Mouse (Mus musculus) neural tube, embryonic 14.5 days (tissue): ENCODE measurements around the gene Scamp2. TPM values are rescaled to one million over a fixed set of nuclear protein-coding genes. Genes with fewer than 3 reads are reported as not detected.

Source experiments
- ATAC-seq: fragments of 200-750 bp; cut with Nextera tagmentation; 2 replicates; pipeline ENCODE4 v1.8.0; 2017; ENCODE audit warnings: low read depth, mild to moderate bottlenecking, moderate TSS enrichment, moderate library complexity
- H3K27ac ChIP-seq: fragments of 300-500 bp; sonication (generic); 2 replicates; pipeline ENCODE4 v1.5.1; 2014; ENCODE audit warnings: low read depth, mild to moderate bottlenecking, control low read depth, low read length, moderate library complexity, mixed read lengths
- H3K27me3 ChIP-seq: fragments of 300-500 bp; sonication (generic); 2 replicates; pipeline ENCODE4 v1.6.1; 2014; ENCODE audit warnings: low read length; ENCODE audit not compliant: control insufficient read depth, insufficient read depth
- H3K36me3 ChIP-seq: fragments of 300-500 bp; sonication (generic); 2 replicates; pipeline ENCODE4 v1.6.1; 2014; ENCODE audit warnings: low read length, mixed read lengths; ENCODE audit not compliant: control insufficient read depth, insufficient read depth
- H3K4me1 ChIP-seq: fragments of 300-500 bp; sonication (generic); 2 replicates; pipeline ENCODE4 v1.6.1; 2014; ENCODE audit warnings: low read length; ENCODE audit not compliant: control insufficient read depth, insufficient read depth
- H3K4me2 ChIP-seq: fragments of 300-500 bp; sonication (generic); 2 replicates; pipeline ENCODE4 v1.6.1; 2014; ENCODE audit warnings: mild to moderate bottlenecking, low read depth, low read length, control low read depth
- H3K4me3 ChIP-seq: fragments of 300-500 bp; sonication (generic); 2 replicates; pipeline ENCODE4 v1.5.1; 2014; ENCODE audit warnings: low read depth, low read length, control low read depth, mixed read lengths
- H3K9ac ChIP-seq: fragments of 300-500 bp; sonication (generic); replicated peaks from 2 replicates; pipeline ENCODE4 v1.6.1; 2014; ENCODE audit warnings: low read depth, mild to moderate bottlenecking, control low read depth, low read length, mixed read lengths
- H3K9me3 ChIP-seq: fragments of 300-500 bp; sonication (generic); 2 replicates; pipeline ENCODE4 v1.6.1; 2016; ENCODE audit warnings: low read length; ENCODE audit not compliant: control insufficient read depth
- WGBS: fragments of 180-500 bp; shearing (Covaris S2); extraction: QIAGEN DNeasy Blood & Tissue Kit; methylation state at CpG from one replicate; pipeline ENCODE4 v1.1.7; 2014; 5-methylcytosine and 5-hydroxymethylcytosine counted together
- polyA plus RNA-seq: library from polyadenylated mRNA; unstranded; fragments of >200 nt; fragmentation: Nextera tagmentation; extraction: Ambion mirVana; gene quantifications from 2 replicates; pipeline ENCODE4 v1.2.1, GENCODE M21; 2014

Scamp2 gene
- polyA plus RNA-seq, 1 experiment from 2014 or later: 46.1 TPM

DNA sequence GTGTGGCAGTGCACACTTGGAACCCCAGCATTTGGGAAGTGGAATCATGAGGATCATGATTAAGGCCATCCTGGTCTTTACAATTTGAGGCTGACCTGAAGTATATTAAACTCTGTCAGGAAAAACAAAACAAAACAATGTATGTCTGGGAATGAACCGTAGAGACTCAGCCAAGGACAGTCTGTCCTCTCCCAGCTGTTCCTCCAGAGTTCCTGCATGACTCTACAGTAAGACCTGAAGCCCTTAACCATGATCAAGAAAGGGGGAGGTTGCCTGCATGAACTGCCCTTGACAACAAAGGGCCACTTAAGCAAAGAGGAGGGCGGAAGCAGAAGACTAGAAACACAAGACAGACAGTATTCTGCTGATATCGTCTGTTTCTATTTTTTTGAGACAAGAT, 14.8 kb downstream of the Scamp2 start:
- ATAC-seq: no peak
- H3K9ac ChIP-seq: no peak overlapping the region
- H3K9me3 ChIP-seq: no peaks in the 10 kb centered on the region
- no peaks in the 10 kb centered on the region for H3K4me1 ChIP-seq
- H3K4me3 ChIP-seq: no peak overlapping the region
- WGBS: 86% methylated on average over 3 of the region's 3 CpGs
- H3K27ac ChIP-seq: no peak overlapping the region
- peaks cover 25% of the 10 kb centered on the region for H3K36me3 ChIP-seq
- no peak overlapping the region for H3K4me2 ChIP-seq
- H3K27me3 ChIP-seq: no peaks in the 10 kb centered on the region

DNA sequence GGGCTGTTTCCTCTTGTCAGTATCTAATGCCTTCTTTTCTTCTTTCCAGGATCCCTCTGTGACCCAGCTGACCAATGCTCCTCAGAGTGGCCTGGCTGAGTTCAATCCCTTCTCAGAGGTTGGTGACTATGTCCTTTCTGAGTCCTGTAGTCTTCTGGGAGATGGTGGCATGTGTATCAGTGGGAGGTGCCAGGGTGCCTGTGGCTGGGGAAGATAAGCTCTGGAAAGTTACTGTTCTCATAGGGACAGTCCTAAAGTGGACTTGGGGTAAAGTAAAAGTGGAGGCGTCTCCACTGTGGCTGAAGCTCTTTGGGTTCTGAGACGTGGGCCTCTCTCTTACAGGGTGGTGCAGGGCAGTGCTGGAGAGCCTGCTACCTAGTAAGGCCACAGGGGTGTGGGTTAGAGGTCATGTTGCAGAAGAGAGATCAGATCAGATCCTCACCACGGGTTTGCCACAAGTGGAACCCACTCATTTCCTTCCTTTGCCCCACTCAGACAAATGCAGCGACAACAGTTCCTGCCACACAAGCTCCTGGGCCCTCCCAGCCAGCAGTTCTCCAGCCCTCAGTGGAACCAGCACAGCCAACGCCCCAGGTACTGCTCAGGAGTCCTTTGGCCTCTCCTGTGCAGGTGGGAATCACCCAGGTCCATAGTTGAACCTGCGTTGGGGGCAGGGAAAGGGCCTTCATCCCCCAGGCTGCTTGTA, 16.6 kb downstream of the Scamp2 start:
- no peak overlapping the region for H3K9ac ChIP-seq
- H3K27me3 ChIP-seq: no peaks in the 10 kb centered on the region
- WGBS: 90% methylated on average over 6 of the region's 6 CpGs
- H3K4me1 ChIP-seq: no peaks in the 10 kb centered on the region
- H3K4me2 ChIP-seq: no peak overlapping the region
- no peak overlapping the region for H3K4me3 ChIP-seq
- no peak overlapping the region for H3K27ac ChIP-seq
- H3K9me3 ChIP-seq: no peaks in the 10 kb centered on the region
- ATAC-seq: no peak
- H3K36me3 ChIP-seq: peaks cover 42% of the 10 kb centered on the region

DNA sequence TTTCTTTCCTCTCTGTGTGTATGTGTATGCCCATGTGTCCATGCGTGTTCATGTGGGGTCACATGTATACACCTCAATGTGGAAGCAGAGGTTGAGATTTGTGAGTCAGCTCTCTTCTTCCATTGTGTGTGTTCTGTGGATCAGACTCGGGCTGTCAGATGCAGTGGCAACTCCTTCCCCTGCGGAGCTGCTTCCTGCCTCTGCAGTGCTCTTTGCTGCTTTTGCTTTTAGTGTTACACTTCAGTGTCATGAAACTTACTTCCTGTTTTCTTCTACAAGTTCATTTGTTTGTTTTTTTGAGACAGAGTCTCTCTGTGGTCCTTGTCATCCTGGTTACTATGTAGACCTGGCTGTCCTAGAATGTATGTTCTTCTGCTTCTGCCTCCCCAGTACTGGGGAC, 24.2 kb downstream of the Scamp2 start:
- no peaks in the 10 kb centered on the region; the same call in 1 of the 2 replicates for H3K4me1 ChIP-seq
- no peak for ATAC-seq
- 88% methylated on average over 3 of the region's 3 CpGs for WGBS
- H3K9me3 ChIP-seq: no peaks in the 10 kb centered on the region
- H3K27me3 ChIP-seq: no peaks in the 10 kb centered on the region
- H3K9ac ChIP-seq: no peak overlapping the region
- H3K36me3 ChIP-seq: peaks cover 63% of the 10 kb centered on the region
- H3K4me3 ChIP-seq: no peak overlapping the region
- H3K4me2 ChIP-seq: no peak overlapping the region
- no peak overlapping the region for H3K27ac ChIP-seq

DNA sequence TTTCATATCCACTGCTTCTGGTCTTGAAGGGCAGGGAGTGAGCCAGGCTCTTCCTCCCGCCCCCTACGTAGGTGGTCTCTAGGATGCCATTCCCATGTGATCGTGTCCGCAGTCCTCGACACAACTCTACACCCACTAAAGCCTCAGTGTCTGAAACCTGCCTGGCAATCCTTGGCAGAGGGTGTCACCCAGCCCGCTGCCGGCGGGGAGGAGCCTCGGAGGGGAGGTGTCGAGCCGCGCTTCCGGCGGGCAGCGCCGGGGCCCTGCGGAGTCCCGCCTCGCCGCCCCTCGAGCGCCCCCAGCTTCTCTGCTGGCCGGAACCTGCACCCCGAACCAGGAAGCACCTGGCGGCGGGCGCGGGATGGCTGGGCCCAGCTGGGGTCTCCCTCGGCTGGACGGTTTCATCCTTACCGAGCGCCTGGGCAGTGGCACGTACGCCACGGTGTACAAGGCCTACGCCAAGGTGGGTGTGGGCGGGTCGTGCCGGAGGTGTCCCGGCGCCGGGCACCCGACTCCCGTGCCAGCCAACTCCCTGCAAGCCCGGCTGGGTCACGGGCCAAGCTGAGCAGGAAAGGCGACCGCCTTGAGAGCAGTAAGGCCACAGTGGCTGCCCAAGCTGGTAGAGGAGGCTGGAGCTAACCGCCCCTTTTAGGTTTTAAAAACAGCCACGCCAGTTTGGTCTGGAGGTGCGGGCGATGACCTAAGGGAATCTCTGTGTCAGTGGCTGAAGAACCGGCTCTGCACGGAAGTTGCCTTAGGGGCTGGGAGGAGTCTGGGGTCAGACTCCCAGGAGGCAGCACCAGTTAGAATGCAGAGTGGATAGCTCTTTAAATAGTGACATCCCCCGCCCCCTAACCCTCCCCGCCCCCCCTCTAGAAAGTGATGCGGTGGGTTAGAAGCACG, 28.7 kb downstream of the Scamp2 start, which contains the start of gene Ulk3:
TSS of gene Ulk3 (plus strand) at position 229 of the 903 bp plus-strand sequence.
- Histone ChIP-seq H3K9ac (peak within 1 kb of the TSS; percentile 75), H3K27me3 (no peaks in the 10 kb centered on the region), H3K4me1 (no peaks in the 10 kb centered on the region; the same call in 1 of the 2 replicates), H3K4me3 (peak within 1 kb of the TSS; percentile 76), H3K27ac (peak within 1 kb of the TSS; percentile 81), H3K9me3 (no peaks in the 10 kb centered on the region), H3K4me2 (peak within 1 kb of the TSS; percentile 92), H3K36me3 (peaks cover 30% of the 10 kb centered on the region)
- peak; percentile 87 for ATAC-seq
- under 1% methylated on average over 58 of the region's 58 CpGs for WGBS

DNA sequence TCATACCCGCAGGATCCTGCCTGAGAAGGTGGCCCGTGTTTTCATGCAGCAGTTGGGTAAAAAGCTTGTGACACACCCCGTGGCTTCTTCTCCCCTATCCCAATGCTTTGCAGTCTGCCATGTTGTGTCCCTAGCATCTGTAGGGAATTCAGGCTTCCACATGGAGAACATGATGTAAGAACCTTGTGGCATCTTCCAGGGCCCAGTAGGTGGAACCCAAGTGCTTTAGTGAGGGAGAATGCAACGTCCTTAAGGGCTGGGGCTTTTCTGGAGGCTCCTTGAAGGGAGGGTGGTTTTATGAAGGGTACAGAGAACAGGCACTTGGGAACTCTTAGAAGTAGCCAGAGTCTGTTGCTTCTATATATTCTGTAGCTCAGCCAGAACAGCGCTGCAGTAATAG, 30.0 kb downstream of the Scamp2 start:
- Histone ChIP-seq H3K36me3 (peaks cover 29% of the 10 kb centered on the region), H3K9ac (no peak overlapping the region), H3K9me3 (no peaks in the 10 kb centered on the region), H3K4me2 (no peak overlapping the region), H3K27ac (no peak overlapping the region), H3K4me3 (no peak overlapping the region), H3K27me3 (no peaks in the 10 kb centered on the region), H3K4me1 (no peaks in the 10 kb centered on the region; the same call in 1 of the 2 replicates)
- no peak for ATAC-seq
- 42% methylated on average over 5 of the region's 5 CpGs for WGBS

DNA sequence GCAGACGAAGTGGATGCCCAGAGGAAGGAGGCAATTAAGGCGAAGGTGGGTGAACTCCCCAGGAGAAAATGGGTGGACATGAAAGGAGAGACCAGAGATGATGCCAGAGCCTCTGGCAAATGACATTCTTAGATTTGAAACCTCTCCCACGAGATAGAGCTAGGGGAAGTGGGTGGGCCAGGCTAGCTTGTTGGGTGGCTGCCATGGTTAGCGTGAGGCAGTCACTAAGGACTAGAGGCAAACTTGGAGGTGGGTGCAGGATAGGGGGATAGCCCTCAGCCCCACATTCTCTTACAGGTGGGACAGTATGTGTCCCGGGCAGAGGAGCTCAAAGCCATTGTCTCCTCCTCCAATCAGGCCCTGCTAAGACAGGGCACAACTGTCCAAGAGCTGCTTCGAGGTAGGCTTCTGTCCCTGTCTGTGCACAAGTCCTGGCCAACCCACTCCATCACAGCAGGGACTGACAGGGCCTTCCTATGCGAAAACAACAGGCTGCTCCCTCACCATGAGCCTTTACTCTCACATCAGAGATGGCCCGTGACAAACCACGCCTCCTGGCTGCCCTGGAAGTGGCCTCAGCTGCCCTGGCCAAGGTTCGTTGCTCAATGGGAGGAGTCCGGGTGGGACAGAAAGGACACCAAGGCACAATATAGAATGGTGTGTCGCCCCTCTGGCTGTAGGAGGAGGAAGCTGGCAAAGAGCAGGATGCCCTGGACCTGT, 32.9 kb downstream of the Scamp2 start:
- Histone ChIP-seq H3K4me2 (no peak overlapping the region), H3K4me1 (no peaks in the 10 kb centered on the region; the same call in 1 of the 2 replicates), H3K9me3 (no peaks in the 10 kb centered on the region), H3K27me3 (no peaks in the 10 kb centered on the region), H3K36me3 (peaks cover 11% of the 10 kb centered on the region), H3K4me3 (no peak overlapping the region), H3K9ac (no peak overlapping the region), H3K27ac (no peak overlapping the region)
- no peak for ATAC-seq
- 59% methylated on average over 12 of the region's 12 CpGs for WGBS

DNA sequence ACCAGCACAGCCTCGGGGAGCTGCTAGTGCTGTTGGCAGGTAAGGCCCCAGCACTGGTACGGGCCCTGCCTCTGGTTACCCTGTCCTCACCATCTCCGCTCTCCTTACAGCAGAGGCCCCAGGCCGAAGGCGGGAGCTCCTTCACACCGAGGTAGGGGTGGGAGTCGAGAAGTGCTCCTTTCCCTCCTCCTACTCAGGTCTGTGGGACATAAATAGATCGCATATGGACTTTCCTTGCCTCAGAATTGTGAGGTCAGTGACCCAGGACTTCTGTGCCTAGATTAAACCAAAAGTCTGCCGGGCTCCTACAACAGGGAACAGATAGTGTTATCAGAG, 33.4 kb downstream of the Scamp2 start:
- 82% methylated on average over 9 of the region's 9 CpGs for WGBS
- no peak overlapping the region for H3K27ac ChIP-seq
- H3K27me3 ChIP-seq: no peaks in the 10 kb centered on the region

DNA sequence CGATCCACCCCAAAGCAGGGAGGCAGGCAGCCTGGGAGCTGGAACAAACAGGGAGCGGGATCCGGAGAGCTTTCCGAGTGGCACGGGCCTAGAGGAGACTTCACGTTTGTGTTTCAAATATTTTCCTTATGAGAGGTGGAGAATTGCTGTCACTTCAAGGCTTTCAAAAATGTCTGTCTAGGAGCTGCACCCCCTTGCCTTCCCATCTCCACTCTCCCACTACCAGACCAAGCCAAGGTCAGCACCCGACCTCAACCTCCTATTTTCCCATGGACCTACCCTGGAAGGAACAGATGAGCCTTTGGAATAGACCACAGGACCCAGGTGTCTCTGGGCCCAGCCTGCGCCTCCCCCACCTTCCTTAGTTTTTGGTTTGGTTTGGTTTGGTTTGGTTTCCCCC, 36.5 kb downstream of the Scamp2 start:
- H3K4me1 ChIP-seq: no peaks in the 10 kb centered on the region
- no peak overlapping the region for H3K27ac ChIP-seq
- H3K9ac ChIP-seq: no peak overlapping the region
- no peak for ATAC-seq
- H3K9me3 ChIP-seq: no peaks in the 10 kb centered on the region
- H3K4me3 ChIP-seq: no peak overlapping the region
- no peaks in the 10 kb centered on the region for H3K27me3 ChIP-seq
- no peak overlapping the region for H3K4me2 ChIP-seq
- 86% methylated on average over 8 of the region's 8 CpGs for WGBS
- H3K36me3 ChIP-seq: peaks cover 11% of the 10 kb centered on the region

More for the DNA sequence above, 33.4 kb downstream of the Scamp2 start:
- ATAC-seq: no peak
- Histone ChIP-seq H3K4me2 (no peak overlapping the region), H3K9ac (no peak overlapping the region), H3K36me3 (peaks cover 11% of the 10 kb centered on the region), H3K4me1 (no peaks in the 10 kb centered on the region; the same call in 1 of the 2 replicates), H3K9me3 (no peaks in the 10 kb centered on the region), H3K4me3 (no peak overlapping the region)
